Mouse (Mus musculus): Measurements from ENCODE around the gene Pank3.

GRCm38 (mm10) chr11:35797751-35798494 is 28.6 kb downstream of the Pank3 start:
- TF ChIP-seq TAL1 (IDR thresholded peaks at IDR 0.05; ENCODE audit: low read length) (no peak), GATA1 (IDR thresholded peaks at IDR 0.05; ENCODE audit: low read length) (no peak)

Data from erythroblast, embryonic 14.5 days (primary cell).